ENCODE assay signal across 8 mouse cellular contexts in genomic region chr6:30403465-30403864, GRCm38 (mm10). TPM values are rescaled to one million over a fixed set of nuclear protein-coding genes. Genes with fewer than 3 reads are reported as not detected.
DNase-seq lines count a peak whose midpoint lies in the region; ATAC-seq and TF ChIP-seq lines count a peak whose summit lies in the region.

No protein-coding gene starts in this region.

- WGBS in heart, embryonic 11.5 days (ENCODE audit: insufficient replicate concordance): 21% methylated on average over 4 of the region's 4 CpGs
- 18% methylated on average over 4 of the region's 4 CpGs for WGBS in kidney, embryonic 14.5 days
- WGBS in limb, embryonic 13.5 days: 19% methylated on average over 4 of the region's 4 CpGs
- WGBS in midbrain, embryonic 14.5 days: 19% methylated on average over 4 of the region's 4 CpGs
- 19% methylated on average over 4 of the region's 4 CpGs for WGBS in spleen, adult 2 months

- peak overlapping the region; percentile 55; the same call in 1 of the 2 replicates for H3K9ac ChIP-seq in heart, embryonic 11.5 days (ENCODE audit: low read depth, low read length)
- H3K9ac ChIP-seq in kidney, embryonic 14.5 days (ENCODE audit: low read depth, low read length): no peak overlapping the region; the same call in 1 of the 2 replicates
- H3K9ac ChIP-seq in limb, embryonic 13.5 days: peak overlapping the region; percentile 54; the same call in 1 of the 2 replicates
- H3K9ac ChIP-seq in midbrain, embryonic 14.5 days (replicated peaks; ENCODE audit: low read length): peak overlapping the region; percentile 41; the same call in 1 of the 2 replicates

- peaks cover 14% of the 10 kb centered on the region for H3K4me1 ChIP-seq in bone marrow macrophage, adult 2 months (ENCODE audit: control insufficient read depth, insufficient read depth, low read length)
- no peaks in the 10 kb centered on the region for H3K4me1 ChIP-seq in embryonic fibroblast, embryonic 13.5 days (ENCODE audit: control insufficient read depth, insufficient read depth, low read length)
- H3K4me1 ChIP-seq in heart, embryonic 11.5 days (ENCODE audit: control insufficient read depth, insufficient read depth, low read length): no peaks in the 10 kb centered on the region
- H3K4me1 ChIP-seq in kidney, embryonic 14.5 days (ENCODE audit: control insufficient read depth, insufficient read depth, low read length): 0 out of 2 replicates have a peak, but pooled peaks cover 5% of the 10 kb centered on the region
- H3K4me1 ChIP-seq in limb, embryonic 13.5 days: peaks cover 8% of the 10 kb centered on the region
- peaks cover 9% of the 10 kb centered on the region for H3K4me1 ChIP-seq in midbrain, embryonic 14.5 days (ENCODE audit: control insufficient read depth, insufficient read depth, low read length)
- no peaks in the 10 kb centered on the region; the same call in 1 of the 2 replicates for H3K4me1 ChIP-seq in spleen, adult 2 months (ENCODE audit: control insufficient read depth, insufficient read depth, insufficient read length)

- H3K4me2 ChIP-seq in heart, embryonic 11.5 days: peak overlapping the region; percentile 51
- peak overlapping the region; percentile 45 for H3K4me2 ChIP-seq in kidney, embryonic 14.5 days (replicated peaks; ENCODE audit: low read depth, low read length)
- peak overlapping the region; percentile 60 for H3K4me2 ChIP-seq in limb, embryonic 13.5 days (replicated peaks)
- H3K4me2 ChIP-seq in midbrain, embryonic 14.5 days (ENCODE audit: low read length): peak overlapping the region; percentile 54

- peak; percentile 39 for ATAC-seq in CD4-positive, CD25-positive, alpha-beta regulatory T cell, adult 4 months
- no peak for ATAC-seq in heart, embryonic 11.5 days (replicated peaks; ENCODE audit: insufficient number of reproducible peaks, low FRiP score, low TSS enrichment)
- ATAC-seq in kidney, embryonic 14.5 days (ENCODE audit: low FRiP score, low TSS enrichment): no peak
- no peak for ATAC-seq in limb, embryonic 13.5 days (ENCODE audit: low FRiP score, low read depth)
- ATAC-seq in midbrain, embryonic 14.5 days (ENCODE audit: low FRiP score, low TSS enrichment): no peak; the same call in 1 of the 2 replicates

- H3K36me3 ChIP-seq in heart, embryonic 11.5 days (ENCODE audit: control insufficient read depth, insufficient read depth, low read length): no peaks in the 10 kb centered on the region
- no peaks in the 10 kb centered on the region for H3K36me3 ChIP-seq in kidney, embryonic 14.5 days (ENCODE audit: control insufficient read depth, insufficient read depth, low read length)
- H3K36me3 ChIP-seq in limb, embryonic 13.5 days: peaks cover 4% of the 10 kb centered on the region; the same call in 1 of the 2 replicates
- H3K36me3 ChIP-seq in midbrain, embryonic 14.5 days (ENCODE audit: control insufficient read depth, insufficient read depth, low read length): no peaks in the 10 kb centered on the region
- H3K36me3 ChIP-seq in spleen, adult 2 months (ENCODE audit: control insufficient read depth, insufficient read depth, low read length): no peaks in the 10 kb centered on the region

- no peak for TF ChIP-seq CTCF in bone marrow macrophage, adult 2 months (IDR thresholded peaks at IDR 0.05; ENCODE audit: low read depth, low read length)
- peak; percentile 53; the same call in 1 of the 2 replicates for TF ChIP-seq CTCF in embryonic fibroblast, embryonic 13.5 days (IDR thresholded peaks at IDR 0.05; ENCODE audit: borderline replicate concordance, insufficient read depth, low read length)
- peak; percentile 74; the same call in 1 of the 2 replicates for TF ChIP-seq CTCF in spleen, adult 2 months (IDR thresholded peaks at IDR 0.05; ENCODE audit: extremely low read depth, insufficient read depth, insufficient read length, insufficient replicate concordance)

- H3K27me3 ChIP-seq in heart, embryonic 11.5 days (ENCODE audit: control insufficient read depth, insufficient read depth, low read length): no peaks in the 10 kb centered on the region
- H3K27me3 ChIP-seq in kidney, embryonic 14.5 days (ENCODE audit: control insufficient read depth, insufficient read depth, low read length): no peaks in the 10 kb centered on the region
- no peaks in the 10 kb centered on the region for H3K27me3 ChIP-seq in limb, embryonic 13.5 days
- H3K27me3 ChIP-seq in midbrain, embryonic 14.5 days (ENCODE audit: control insufficient read depth, insufficient read depth, low read length): no peaks in the 10 kb centered on the region
- H3K27me3 ChIP-seq in spleen, adult 2 months (ENCODE audit: control insufficient read depth, insufficient read depth, low read length): no peaks in the 10 kb centered on the region

- no peaks in the 10 kb centered on the region for H3K9me3 ChIP-seq in heart, embryonic 11.5 days (replicated peaks; ENCODE audit: control insufficient read depth, low read length)
- H3K9me3 ChIP-seq in kidney, embryonic 14.5 days (ENCODE audit: control insufficient read depth, low read length): no peaks in the 10 kb centered on the region
- no peaks in the 10 kb centered on the region for H3K9me3 ChIP-seq in limb, embryonic 13.5 days
- H3K9me3 ChIP-seq in midbrain, embryonic 14.5 days (ENCODE audit: control insufficient read depth, low read length): no peaks in the 10 kb centered on the region

- peak overlapping the region; percentile 52 for H3K4me3 ChIP-seq in bone marrow macrophage, adult 2 months (ENCODE audit: insufficient read depth, low read length)
- H3K4me3 ChIP-seq in embryonic fibroblast, embryonic 13.5 days (ENCODE audit: insufficient read depth, low read length): no peak overlapping the region
- H3K4me3 ChIP-seq in heart, embryonic 11.5 days (ENCODE audit: low read depth, low read length): 0 out of 2 replicates have a peak overlapping the region, but pooled peaks have one; percentile 21
- H3K4me3 ChIP-seq in kidney, embryonic 14.5 days (ENCODE audit: low read length): peak overlapping the region; percentile 22; the same call in 1 of the 2 replicates
- peak overlapping the region; percentile 29 for H3K4me3 ChIP-seq in limb, embryonic 13.5 days
- peak overlapping the region; percentile 34 for H3K4me3 ChIP-seq in midbrain, embryonic 14.5 days (replicated peaks; ENCODE audit: low read depth, low read length)
- H3K4me3 ChIP-seq in spleen, adult 2 months (ENCODE audit: extremely low read depth, insufficient read depth, insufficient read length): peak overlapping the region; percentile 7; the same call in 1 of the 2 replicates

- peak; percentile 92 for DNase-seq in midbrain, embryonic 14.5 days
- DNase-seq in spleen, adult 2 months (ENCODE audit: low read depth in 1 of 2, low spot score in 2 of 2): peak; percentile 60 to 63

- TF ChIP-seq POLR2A in bone marrow macrophage, adult 2 months (IDR thresholded peaks at IDR 0.05; ENCODE audit: borderline replicate concordance, low read depth, low read length): no peak
- TF ChIP-seq POLR2A in embryonic fibroblast, embryonic 13.5 days (IDR thresholded peaks at IDR 0.05; ENCODE audit: low read depth, low read length): no peak
- no peak for TF ChIP-seq POLR2A in spleen, adult 2 months (IDR thresholded peaks at IDR 0.05; ENCODE audit: low read depth, low read length)

- no peak overlapping the region for H3K27ac ChIP-seq in bone marrow macrophage, adult 2 months (ENCODE audit: insufficient read depth, low read depth, low read length)
- no peak overlapping the region for H3K27ac ChIP-seq in embryonic fibroblast, embryonic 13.5 days (ENCODE audit: insufficient read depth, low read length)
- no peak overlapping the region for H3K27ac ChIP-seq in heart, embryonic 11.5 days (ENCODE audit: low read depth, low read length)
- H3K27ac ChIP-seq in kidney, embryonic 14.5 days (ENCODE audit: low read depth, low read length): peak overlapping the region; percentile 26; the same call in 1 of the 2 replicates
- H3K27ac ChIP-seq in limb, embryonic 13.5 days: 0 out of 2 replicates have a peak overlapping the region, but pooled peaks have one; percentile 39
- H3K27ac ChIP-seq in midbrain, embryonic 14.5 days (replicated peaks; ENCODE audit: low read depth, low read length): peak overlapping the region; percentile 46
- H3K27ac ChIP-seq in spleen, adult 2 months (ENCODE audit: insufficient read depth, low read length): no peak overlapping the region

RNA-seq across cellular contexts. Expression of gene Klhdc10, which starts 1.8 kb away (rescaled TPM):
- 1 to 10 TPM; 2.4 to 3.4 TPM for polyA plus RNA-seq in CD4-positive, CD25-positive, alpha-beta regulatory T cell, adult 4 months (2017; shearing (Covaris generic))
- polyA plus RNA-seq in bone marrow macrophage, adult 2 months (2012; ENCODE audit: insufficient read depth, insufficient read length, missing spikeins): 17.3 and 18.1 TPM in 2 replicates
- 39.0 and 54.6 TPM in 2 replicates for polyA plus RNA-seq in embryonic fibroblast, embryonic 13.5 days (2011; ENCODE audit: insufficient read length, low read depth, missing spikeins)
- polyA plus RNA-seq in heart, embryonic 11.5 days (2014; fragmentation: Nextera tagmentation; extraction: Ambion mirVana): 24.9 and 28.2 TPM in 2 replicates
- 25.7 and 42.8 TPM in 2 replicates for polyA plus RNA-seq in kidney, embryonic 14.5 days (2014; fragmentation: Nextera tagmentation; extraction: Ambion mirVana)
- 29.4 and 31.7 TPM in 2 replicates for polyA plus RNA-seq in limb, embryonic 13.5 days (2015; fragmentation: Nextera tagmentation; extraction: Ambion mirVana)
- polyA plus RNA-seq in midbrain, embryonic 14.5 days (2014; fragmentation: Nextera tagmentation; extraction: Ambion mirVana): 44.2 and 56.2 TPM in 2 replicates
- 6.7 and 10.0 TPM in 2 replicates for polyA plus RNA-seq in spleen, adult 2 months (2012; rRNA removed)

RNA-seq across cellular contexts. Expression of gene Zc3hc1, which starts 12.6 kb away (rescaled TPM):
- polyA plus RNA-seq in CD4-positive, CD25-positive, alpha-beta regulatory T cell, adult 4 months (2017; shearing (Covaris generic)): 10 to 100 TPM; 47.5 to 63.3 TPM
- polyA plus RNA-seq in bone marrow macrophage, adult 2 months (2012; ENCODE audit: insufficient read depth, insufficient read length, missing spikeins): 16.7 and 18.9 TPM in 2 replicates
- polyA plus RNA-seq in embryonic fibroblast, embryonic 13.5 days (2011; ENCODE audit: insufficient read length, low read depth, missing spikeins): 27.4 and 29.0 TPM in 2 replicates
- 49.1 and 54.6 TPM in 2 replicates for polyA plus RNA-seq in heart, embryonic 11.5 days (2014; fragmentation: Nextera tagmentation; extraction: Ambion mirVana)
- polyA plus RNA-seq in kidney, embryonic 14.5 days (2014; fragmentation: Nextera tagmentation; extraction: Ambion mirVana): 69.4 and 78.3 TPM in 2 replicates
- polyA plus RNA-seq in limb, embryonic 13.5 days (2015; fragmentation: Nextera tagmentation; extraction: Ambion mirVana): 77.7 and 83.9 TPM in 2 replicates
- 67.4 and 71.6 TPM in 2 replicates for polyA plus RNA-seq in midbrain, embryonic 14.5 days (2014; fragmentation: Nextera tagmentation; extraction: Ambion mirVana)
- polyA plus RNA-seq in spleen, adult 2 months (2012; rRNA removed): 11.3 and 12.3 TPM in 2 replicates

Comparison
In these comparisons a context has a peak if more than half of its experiments do, and no peak if none do; other contexts are left out.
1. H3K27ac ChIP-seq: peak in kidney, embryonic 14.5 days (single experiment), limb, embryonic 13.5 days (single experiment) and midbrain, embryonic 14.5 days (single experiment); none in bone marrow macrophage, adult 2 months (single experiment), embryonic fibroblast, embryonic 13.5 days (single experiment), heart, embryonic 11.5 days (single experiment) and spleen, adult 2 months (single experiment).
2. Peak in every context shown above with its lines, with median percentiles within 50 percentile points of each other: H3K4me2 ChIP-seq.